Mouse (Mus musculus) adrenal gland, adult (tissue): Measurements from ENCODE around the gene Nrcam.

Experiments
- DNase-seq, 2 experiments: peaks; one replicate each; pipeline ENCODE4 v3.0.0; 2022 to 2023; ENCODE audit warnings: low spot score in 1 of 2; ENCODE audit not compliant: inconsistent age in 2 of 2

The Nrcam gene

GRCm38 (mm10) chr12:44357460-44357859 is 28.8 kb downstream of the Nrcam start:
- DNase-seq, result no peak

DNA sequence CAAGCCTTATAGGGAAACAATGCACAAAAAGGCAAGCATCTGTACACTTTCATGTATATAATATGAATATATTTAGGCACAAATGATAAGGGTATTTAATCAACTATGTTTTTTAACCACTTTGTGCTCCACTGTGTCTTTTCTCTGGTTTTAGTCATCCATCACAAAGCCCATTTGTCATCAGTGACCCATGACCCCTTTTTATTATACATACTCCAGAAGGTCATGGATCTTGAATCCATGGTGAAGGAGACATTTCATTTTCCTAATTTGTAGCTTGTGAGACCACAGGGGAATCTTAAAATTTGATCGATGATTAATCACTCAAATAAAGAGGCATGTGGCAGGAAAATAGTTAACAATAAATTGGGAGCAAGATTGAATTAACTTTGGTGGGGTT is 29.2 kb downstream of the Nrcam start:
- DNase-seq, result no peak

DNA sequence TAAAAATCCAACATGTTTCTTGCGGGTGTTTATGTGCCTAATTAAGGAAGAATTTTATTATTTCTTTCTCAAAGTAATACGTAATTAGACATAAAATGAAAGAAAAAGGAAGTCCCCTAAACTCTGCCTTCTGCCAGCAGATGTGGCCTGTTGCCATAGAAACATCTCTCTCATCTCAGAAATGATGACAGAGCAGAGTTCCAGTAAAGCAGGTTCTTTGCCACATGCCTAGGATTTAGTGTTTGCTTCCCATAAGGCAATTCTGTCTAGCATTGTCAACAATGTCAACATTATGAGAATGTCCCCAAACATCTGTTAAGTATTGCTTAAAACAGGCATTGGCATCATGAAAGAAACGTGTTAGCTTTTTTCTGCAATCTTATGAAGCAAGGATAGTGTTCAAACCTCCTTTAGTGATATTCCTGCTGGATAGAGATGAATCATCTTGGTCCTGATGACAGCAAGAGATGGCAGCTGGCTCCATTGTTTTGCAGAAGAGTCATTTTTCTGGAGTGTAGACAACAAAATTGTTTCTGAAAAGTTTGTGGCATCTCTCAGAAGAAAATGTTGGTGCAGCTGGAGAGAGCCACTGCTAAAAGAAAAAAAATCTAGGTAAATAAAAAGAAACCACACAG is 42.5 kb downstream of the Nrcam start:
- no peak for DNase-seq

- no peak for DNase-seq
These were observed 47.3 kb downstream of the Nrcam start for GRCm38 (mm10) chr12:44375956-44376355.

GRCm38 (mm10) chr12:44378431-44379161 is 49.9 kb downstream of the Nrcam start:
- DNase-seq, result no peak

GRCm38 (mm10) chr12:44380805-44381204 is 52.1 kb downstream of the Nrcam start:
- no peak for DNase-seq

GRCm38 (mm10) chr12:44386398-44386797 is 57.7 kb downstream of the Nrcam start:
- no peak for DNase-seq

GRCm38 (mm10) chr12:44388220-44388619 is 59.5 kb downstream of the Nrcam start:
- DNase-seq, result no peak

- no peak for DNase-seq
These were observed 61.9 kb downstream of the Nrcam start for GRCm38 (mm10) chr12:44390391-44391137.

GRCm38 (mm10) chr12:44394901-44395300 is 66.2 kb downstream of the Nrcam start:
- DNase-seq, result no peak

GRCm38 (mm10) chr12:44397782-44398181 is 69.1 kb downstream of the Nrcam start:
- no peak for DNase-seq

- no peak for DNase-seq
These were observed 73.4 kb downstream of the Nrcam start for GRCm38 (mm10) chr12:44402134-44402533.

- no peak for DNase-seq
These were observed 74.6 kb downstream of the Nrcam start for GRCm38 (mm10) chr12:44403270-44403669.

DNA sequence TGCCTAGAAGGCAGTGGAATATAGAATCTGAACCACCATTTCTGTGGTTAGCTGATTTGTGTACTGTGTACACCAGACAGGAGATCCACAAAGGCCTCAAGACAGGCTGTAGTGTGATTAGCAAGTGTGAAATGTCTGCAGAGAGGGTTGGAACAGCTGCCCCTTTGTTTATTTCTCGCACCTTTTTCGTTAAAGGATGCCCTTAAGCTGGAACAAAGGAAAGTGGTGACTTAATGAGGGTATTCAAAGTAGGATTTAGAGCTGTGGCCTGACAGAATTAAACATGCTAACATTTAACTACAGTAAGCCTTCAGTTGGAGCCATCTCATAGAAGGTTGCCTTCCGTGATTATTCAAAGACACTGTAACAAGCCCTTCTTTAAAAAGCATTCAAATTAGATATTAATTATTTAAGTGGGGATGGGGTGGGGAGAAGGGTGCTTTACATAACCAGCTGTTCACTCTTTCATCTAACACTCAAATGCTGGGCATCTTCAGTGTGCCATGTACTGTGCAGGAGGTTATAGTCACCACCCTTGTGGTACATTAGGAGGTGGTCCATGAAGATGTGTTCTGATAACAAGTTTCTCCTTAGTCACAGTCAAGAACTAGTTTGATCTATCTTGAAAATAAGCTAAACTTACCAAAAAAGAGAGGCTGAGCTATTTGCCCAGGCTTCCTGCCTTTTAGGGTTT is 75.2 kb downstream of the Nrcam start:
- DNase-seq, result no peak

DNA sequence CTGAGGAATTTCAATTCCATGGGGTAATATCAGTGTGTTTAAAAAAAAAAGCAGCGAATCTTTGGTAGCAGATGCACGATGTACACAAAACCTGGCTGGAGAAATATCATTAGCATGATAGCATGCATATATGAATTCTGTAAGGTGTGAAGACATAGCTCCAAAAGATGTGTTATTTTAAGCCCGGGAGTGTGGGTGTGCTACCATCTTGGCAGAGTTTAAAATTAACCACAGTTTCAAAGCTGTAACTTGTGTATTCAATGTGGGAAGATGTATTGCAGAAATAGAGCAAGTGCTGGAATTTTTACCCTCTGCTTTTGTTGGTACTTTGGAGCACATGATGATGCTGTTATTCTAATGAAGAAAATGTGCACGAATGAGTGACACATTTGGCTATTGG is 81.1 kb downstream of the Nrcam start:
- no peak for DNase-seq

- no peak for DNase-seq
These were observed 82.3 kb downstream of the Nrcam start for GRCm38 (mm10) chr12:44411031-44411430.

GRCm38 (mm10) chr12:44422154-44422866 is 93.6 kb downstream of the Nrcam start:
- no peak for DNase-seq

DNA sequence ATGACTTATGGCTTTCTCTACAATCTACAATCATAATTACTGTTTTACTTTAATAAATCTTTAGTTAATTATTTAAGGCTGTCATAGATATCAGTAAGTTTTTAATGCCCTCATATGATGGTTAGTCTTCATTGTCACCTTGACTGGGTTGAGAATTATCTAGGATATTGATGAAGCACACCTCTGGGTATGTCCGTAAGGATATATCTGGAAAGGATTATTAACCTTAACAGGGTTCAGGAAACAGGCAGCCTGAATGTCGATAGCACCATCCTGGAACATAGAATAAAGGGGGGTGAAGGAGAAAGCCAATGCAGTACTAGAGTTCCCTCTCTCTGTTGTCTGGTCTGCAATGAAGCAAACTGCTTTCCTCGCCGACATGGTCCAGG is 94.2 kb downstream of the Nrcam start:
- DNase-seq, result no peak

DNA sequence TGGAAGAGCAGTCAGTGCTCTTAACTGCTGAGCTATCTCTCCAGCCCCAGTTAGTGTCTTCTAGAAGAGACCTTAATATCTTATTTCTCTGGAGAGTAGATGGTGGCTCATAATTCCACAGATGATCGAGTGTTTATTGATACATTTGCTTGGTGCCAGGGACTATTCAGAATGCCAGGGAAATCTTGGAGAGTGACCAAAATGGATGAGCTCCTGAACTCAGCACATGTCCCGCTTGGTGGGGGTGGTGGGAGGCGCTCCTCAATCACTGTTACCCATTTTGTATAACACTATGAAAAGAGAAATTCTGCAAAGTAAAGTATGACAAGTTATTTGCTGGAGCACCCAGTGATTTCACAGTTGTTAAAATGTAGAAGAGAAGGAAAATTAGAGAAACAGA is 95.3 kb downstream of the Nrcam start:
- DNase-seq, result no peak

GRCm38 (mm10) chr12:44425040-44425439 is 96.4 kb downstream of the Nrcam start:
- DNase-seq, result no peak

DNA sequence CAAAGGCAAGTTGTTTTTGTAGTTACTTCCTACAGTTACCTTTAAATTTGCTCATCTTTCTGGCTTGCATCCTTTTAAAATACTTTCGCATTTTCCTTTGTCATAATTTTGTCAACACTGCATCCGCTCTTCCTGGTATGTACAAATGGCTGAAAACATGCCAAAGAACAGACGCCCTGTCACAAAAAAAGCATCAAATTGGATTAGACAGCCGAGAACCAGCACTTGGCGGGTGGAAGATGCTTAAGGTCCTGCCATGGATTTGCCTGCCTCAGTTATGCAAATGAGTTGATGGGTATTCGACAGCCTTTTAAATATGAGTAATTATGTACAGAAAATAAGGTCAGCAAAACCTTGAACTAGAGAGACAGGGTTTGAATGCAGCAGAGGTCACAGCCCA is 101.7 kb downstream of the Nrcam start:
- DNase-seq, result no peak
